Mouse (Mus musculus): ENCODE measurements around the gene Gas1. TPM values are rescaled to one million over a fixed set of nuclear protein-coding genes. Genes with fewer than 3 reads are reported as not detected.

The Gas1 gene
- polyA plus RNA-seq, 1 experiment from 2014 or later = 201 TPM

- Histone ChIP-seq H3K9me3 (ENCODE audit: control insufficient read depth, low read length) (no peaks in the 10 kb centered on the region; the same call in 1 of the 2 replicates), H3K4me3 (ENCODE audit: low read depth, low read length) (no peak overlapping the region), H3K9ac (ENCODE audit: low read length) (no peak overlapping the region), H3K27me3 (ENCODE audit: control insufficient read depth, insufficient read depth, low read length) (no peaks in the 10 kb centered on the region), H3K27ac (replicated peaks; ENCODE audit: low read depth, low read length) (no peak overlapping the region), H3K36me3 (ENCODE audit: control insufficient read depth, insufficient read depth, low read length) (no peaks in the 10 kb centered on the region), H3K4me1 (ENCODE audit: control insufficient read depth, insufficient read depth, low read length) (no peaks in the 10 kb centered on the region), H3K4me2 (ENCODE audit: low read depth, severe bottlenecking) (no peak overlapping the region)
- DNase-seq (ENCODE audit: low spot score) (no peak), ATAC-seq (ENCODE audit: insufficient number of reproducible peaks, low FRiP score, low TSS enrichment, low read depth) (no peak)
- WGBS = 96% methylated on average over 6 of the region's 6 CpGs
Measured at GRCm38 (mm10) chr13:60204746-60205145, 27.6 kb upstream of the Gas1 start.

- DNase-seq (ENCODE audit: low spot score) (no peak), ATAC-seq (ENCODE audit: insufficient number of reproducible peaks, low FRiP score, low TSS enrichment, low read depth) (no peak)
- Histone ChIP-seq H3K9ac (ENCODE audit: low read length) (no peak overlapping the region), H3K4me2 (ENCODE audit: low read depth, severe bottlenecking) (no peak overlapping the region), H3K4me3 (ENCODE audit: low read depth, low read length) (no peak overlapping the region), H3K9me3 (ENCODE audit: control insufficient read depth, low read length) (no peaks in the 10 kb centered on the region), H3K27me3 (ENCODE audit: control insufficient read depth, insufficient read depth, low read length) (no peaks in the 10 kb centered on the region), H3K27ac (replicated peaks; ENCODE audit: low read depth, low read length) (no peak overlapping the region), H3K36me3 (ENCODE audit: control insufficient read depth, insufficient read depth, low read length) (no peaks in the 10 kb centered on the region), H3K4me1 (ENCODE audit: control insufficient read depth, insufficient read depth, low read length) (no peaks in the 10 kb centered on the region)
- 57% methylated on average over 6 of the region's 6 CpGs for WGBS
Measured at GRCm38 (mm10) chr13:60193273-60193672, 16.1 kb upstream of the Gas1 start.

- no peak overlapping the region for H3K9ac ChIP-seq (ENCODE audit: low read length)
- H3K4me3 ChIP-seq (ENCODE audit: low read depth, low read length) = no peak overlapping the region
- no peaks in the 10 kb centered on the region; the same call in 1 of the 2 replicates for H3K4me1 ChIP-seq (ENCODE audit: control insufficient read depth, insufficient read depth, low read length)
- no peak overlapping the region for H3K4me2 ChIP-seq (ENCODE audit: low read depth, severe bottlenecking)
- DNase-seq (ENCODE audit: low spot score) (no peak), ATAC-seq (ENCODE audit: insufficient number of reproducible peaks, low FRiP score, low TSS enrichment, low read depth) (no peak)
- no peaks in the 10 kb centered on the region for H3K9me3 ChIP-seq (ENCODE audit: control insufficient read depth, low read length)
- no peaks in the 10 kb centered on the region for H3K27me3 ChIP-seq (ENCODE audit: control insufficient read depth, insufficient read depth, low read length)
- H3K36me3 ChIP-seq (ENCODE audit: control insufficient read depth, insufficient read depth, low read length) = no peaks in the 10 kb centered on the region
- WGBS = 38% methylated on average over 10 of the region's 10 CpGs
- H3K27ac ChIP-seq (replicated peaks; ENCODE audit: low read depth, low read length) = no peak overlapping the region
Measured at GRCm38 (mm10) chr13:60189923-60190322, 12.8 kb upstream of the Gas1 start.

DNA sequence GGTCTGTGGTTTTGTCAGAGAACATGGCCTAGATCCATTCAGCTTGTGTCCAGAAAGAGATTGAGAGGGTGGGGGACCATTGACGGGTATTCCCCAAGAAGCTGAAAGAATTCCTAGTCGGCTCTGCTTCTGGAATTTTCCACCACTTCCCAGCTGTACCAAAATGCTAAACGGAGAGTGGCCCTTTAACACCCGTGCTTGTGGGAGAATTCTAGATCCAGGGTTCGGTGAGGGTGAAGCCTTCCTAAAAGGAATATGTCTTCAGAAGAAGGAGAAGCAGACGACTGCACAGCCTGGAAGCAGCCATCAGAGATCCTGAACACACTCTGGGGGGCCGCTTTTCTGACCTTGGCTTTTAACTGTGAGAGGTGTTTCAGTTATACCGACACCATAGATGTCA is 11.8 kb upstream of the Gas1 start:
- no peak for DNase-seq (ENCODE audit: low spot score)
- Histone ChIP-seq H3K27ac (replicated peaks; ENCODE audit: low read depth, low read length) (no peak overlapping the region), H3K27me3 (ENCODE audit: control insufficient read depth, insufficient read depth, low read length) (no peaks in the 10 kb centered on the region), H3K36me3 (ENCODE audit: control insufficient read depth, insufficient read depth, low read length) (no peaks in the 10 kb centered on the region), H3K4me2 (ENCODE audit: low read depth, severe bottlenecking) (no peak overlapping the region), H3K4me1 (ENCODE audit: control insufficient read depth, insufficient read depth, low read length) (no peaks in the 10 kb centered on the region; the same call in 1 of the 2 replicates), H3K4me3 (ENCODE audit: low read depth, low read length) (no peak overlapping the region), H3K9me3 (ENCODE audit: control insufficient read depth, low read length) (no peaks in the 10 kb centered on the region), H3K9ac (ENCODE audit: low read length) (no peak overlapping the region)
- 90% methylated on average over 8 of the region's 8 CpGs for WGBS
- ATAC-seq (ENCODE audit: insufficient number of reproducible peaks, low FRiP score, low TSS enrichment, low read depth) = no peak

DNA sequence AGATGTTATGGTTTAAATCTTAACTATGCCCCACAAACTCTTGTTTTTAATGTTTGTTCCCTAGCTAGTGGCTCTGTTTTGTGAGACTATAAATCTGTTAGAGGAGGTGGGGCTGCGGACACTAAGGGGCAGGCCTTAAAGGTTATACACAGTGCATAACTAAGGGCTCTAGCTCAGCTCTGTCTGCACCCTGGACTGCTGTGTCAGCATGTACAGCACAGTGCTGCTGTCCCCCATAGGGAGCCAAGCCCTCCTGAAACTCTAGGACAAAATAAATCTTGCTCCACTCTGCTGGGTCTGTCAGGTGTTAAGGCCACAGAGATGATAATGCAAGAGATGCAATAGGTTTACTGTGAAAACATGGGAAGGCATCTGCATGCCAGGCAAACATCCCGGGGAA is 10.1 kb upstream of the Gas1 start:
- no peak for ATAC-seq (ENCODE audit: insufficient number of reproducible peaks, low FRiP score, low TSS enrichment, low read depth)
- no peak for DNase-seq (ENCODE audit: low spot score)
- Histone ChIP-seq H3K9ac (ENCODE audit: low read length) (no peak overlapping the region), H3K4me1 (ENCODE audit: control insufficient read depth, insufficient read depth, low read length) (no peaks in the 10 kb centered on the region; the same call in 1 of the 2 replicates), H3K36me3 (ENCODE audit: control insufficient read depth, insufficient read depth, low read length) (no peaks in the 10 kb centered on the region), H3K4me3 (ENCODE audit: low read depth, low read length) (no peak overlapping the region), H3K9me3 (ENCODE audit: control insufficient read depth, low read length) (no peaks in the 10 kb centered on the region), H3K4me2 (ENCODE audit: low read depth, severe bottlenecking) (no peak overlapping the region), H3K27me3 (ENCODE audit: control insufficient read depth, insufficient read depth, low read length) (no peaks in the 10 kb centered on the region), H3K27ac (replicated peaks; ENCODE audit: low read depth, low read length) (no peak overlapping the region)
- WGBS = 81% methylated on average over 2 of the region's 2 CpGs

GRCm38 (mm10) chr13:60182346-60182745 is 5.2 kb upstream of the Gas1 start:
- DNase-seq (ENCODE audit: low spot score) = no peak
- Histone ChIP-seq H3K9ac (ENCODE audit: low read length) (no peak overlapping the region), H3K4me1 (ENCODE audit: control insufficient read depth, insufficient read depth, low read length) (peaks cover 6% of the 10 kb centered on the region), H3K36me3 (ENCODE audit: control insufficient read depth, insufficient read depth, low read length) (no peaks in the 10 kb centered on the region), H3K27ac (replicated peaks; ENCODE audit: low read depth, low read length) (no peak overlapping the region), H3K4me2 (ENCODE audit: low read depth, severe bottlenecking) (no peak overlapping the region), H3K4me3 (ENCODE audit: low read depth, low read length) (no peak overlapping the region), H3K9me3 (ENCODE audit: control insufficient read depth, low read length) (no peaks in the 10 kb centered on the region), H3K27me3 (ENCODE audit: control insufficient read depth, insufficient read depth, low read length) (no peaks in the 10 kb centered on the region)
- WGBS = 78% methylated on average over 4 of the region's 4 CpGs
- ATAC-seq (ENCODE audit: insufficient number of reproducible peaks, low FRiP score, low TSS enrichment, low read depth) = no peak

- Histone ChIP-seq H3K27me3 (ENCODE audit: control insufficient read depth, insufficient read depth, low read length) (no peaks in the 10 kb centered on the region), H3K4me3 (ENCODE audit: low read depth, low read length) (no peak overlapping the region), H3K27ac (replicated peaks; ENCODE audit: low read depth, low read length) (no peak overlapping the region; the same call in 1 of the 2 replicates), H3K36me3 (ENCODE audit: control insufficient read depth, insufficient read depth, low read length) (no peaks in the 10 kb centered on the region), H3K9ac (ENCODE audit: low read length) (no peak overlapping the region), H3K4me1 (ENCODE audit: control insufficient read depth, insufficient read depth, low read length) (peaks cover 6% of the 10 kb centered on the region), H3K4me2 (ENCODE audit: low read depth, severe bottlenecking) (no peak overlapping the region), H3K9me3 (ENCODE audit: control insufficient read depth, low read length) (no peaks in the 10 kb centered on the region)
- DNase-seq (ENCODE audit: low spot score) (no peak), ATAC-seq (ENCODE audit: insufficient number of reproducible peaks, low FRiP score, low TSS enrichment, low read depth) (no peak)
- WGBS = 86% methylated on average over 4 of the region's 4 CpGs
Measured at GRCm38 (mm10) chr13:60179641-60180040, 2.5 kb upstream of the Gas1 start.

- peak overlapping the region; percentile 93 for H3K4me3 ChIP-seq (ENCODE audit: low read depth, low read length)
- DNase-seq (ENCODE audit: low spot score) = peak; percentile 99
Measured at GRCm38 (mm10) chr13:60178416-60178815, 1.3 kb upstream of the Gas1 start.

DNA sequence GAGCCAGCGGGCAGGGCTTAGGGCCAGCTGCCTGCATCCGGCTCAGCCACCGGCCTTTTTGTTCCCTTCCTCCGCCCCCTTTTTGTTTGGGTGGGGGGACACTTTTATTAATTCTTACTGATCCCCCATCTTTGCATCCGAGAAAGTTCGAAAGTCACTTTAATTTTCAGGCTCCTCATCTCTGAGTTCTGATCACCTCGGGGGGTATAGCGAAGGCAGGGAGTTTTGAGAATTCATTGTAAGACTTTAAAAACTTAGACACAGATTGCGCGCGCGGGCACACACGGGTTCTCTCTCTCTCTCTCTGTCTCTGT is 589 bp upstream of the Gas1 start:
- Histone ChIP-seq H3K36me3 (ENCODE audit: control insufficient read depth, insufficient read depth, low read length) (no peaks in the 10 kb centered on the region), H3K27ac (replicated peaks; ENCODE audit: low read depth, low read length) (peak overlapping the region; percentile 100), H3K9me3 (ENCODE audit: control insufficient read depth, low read length) (no peaks in the 10 kb centered on the region), H3K4me2 (ENCODE audit: low read depth, severe bottlenecking) (peak overlapping the region; percentile 64), H3K27me3 (ENCODE audit: control insufficient read depth, insufficient read depth, low read length) (no peaks in the 10 kb centered on the region), H3K4me3 (ENCODE audit: low read depth, low read length) (peak overlapping the region; percentile 93), H3K9ac (ENCODE audit: low read length) (peak overlapping the region; percentile 58), H3K4me1 (ENCODE audit: control insufficient read depth, insufficient read depth, low read length) (peaks cover 11% of the 10 kb centered on the region)
- ATAC-seq (ENCODE audit: insufficient number of reproducible peaks, low FRiP score, low TSS enrichment, low read depth) = no peak
- under 1% methylated on average over 13 of the region's 13 CpGs for WGBS
- DNase-seq (ENCODE audit: low spot score) = no peak

More at GRCm38 (mm10) chr13:60178416-60178815, 1.3 kb upstream of the Gas1 start:
- Histone ChIP-seq H3K27me3 (ENCODE audit: control insufficient read depth, insufficient read depth, low read length) (no peaks in the 10 kb centered on the region), H3K36me3 (ENCODE audit: control insufficient read depth, insufficient read depth, low read length) (no peaks in the 10 kb centered on the region), H3K27ac (replicated peaks; ENCODE audit: low read depth, low read length) (peak overlapping the region; percentile 100), H3K4me2 (ENCODE audit: low read depth, severe bottlenecking) (peak overlapping the region; percentile 64), H3K9me3 (ENCODE audit: control insufficient read depth, low read length) (no peaks in the 10 kb centered on the region), H3K4me1 (ENCODE audit: control insufficient read depth, insufficient read depth, low read length) (peaks cover 8% of the 10 kb centered on the region), H3K9ac (ENCODE audit: low read length) (peak overlapping the region; percentile 58)
- WGBS = under 1% methylated on average over 15 of the region's 15 CpGs
- no peak for ATAC-seq (ENCODE audit: insufficient number of reproducible peaks, low FRiP score, low TSS enrichment, low read depth)

All from limb, embryonic 11.5 days (tissue).